Mouse (Mus musculus) telencephalon, adult 2 months (tissue): ENCODE results near the gene Pde7b.
"Not testable (repeated sequence)": the region's sequence is repeated elsewhere in the genome, so short reads cannot be mapped to it uniquely, and the experiment has no call there.

Source experiments
- DNase-seq: peaks from one replicate; pipeline ENCODE4 v3.0.0-alpha.2; 2011; ENCODE audit warnings: low read depth, low spot score

Pde7b gene

DNA sequence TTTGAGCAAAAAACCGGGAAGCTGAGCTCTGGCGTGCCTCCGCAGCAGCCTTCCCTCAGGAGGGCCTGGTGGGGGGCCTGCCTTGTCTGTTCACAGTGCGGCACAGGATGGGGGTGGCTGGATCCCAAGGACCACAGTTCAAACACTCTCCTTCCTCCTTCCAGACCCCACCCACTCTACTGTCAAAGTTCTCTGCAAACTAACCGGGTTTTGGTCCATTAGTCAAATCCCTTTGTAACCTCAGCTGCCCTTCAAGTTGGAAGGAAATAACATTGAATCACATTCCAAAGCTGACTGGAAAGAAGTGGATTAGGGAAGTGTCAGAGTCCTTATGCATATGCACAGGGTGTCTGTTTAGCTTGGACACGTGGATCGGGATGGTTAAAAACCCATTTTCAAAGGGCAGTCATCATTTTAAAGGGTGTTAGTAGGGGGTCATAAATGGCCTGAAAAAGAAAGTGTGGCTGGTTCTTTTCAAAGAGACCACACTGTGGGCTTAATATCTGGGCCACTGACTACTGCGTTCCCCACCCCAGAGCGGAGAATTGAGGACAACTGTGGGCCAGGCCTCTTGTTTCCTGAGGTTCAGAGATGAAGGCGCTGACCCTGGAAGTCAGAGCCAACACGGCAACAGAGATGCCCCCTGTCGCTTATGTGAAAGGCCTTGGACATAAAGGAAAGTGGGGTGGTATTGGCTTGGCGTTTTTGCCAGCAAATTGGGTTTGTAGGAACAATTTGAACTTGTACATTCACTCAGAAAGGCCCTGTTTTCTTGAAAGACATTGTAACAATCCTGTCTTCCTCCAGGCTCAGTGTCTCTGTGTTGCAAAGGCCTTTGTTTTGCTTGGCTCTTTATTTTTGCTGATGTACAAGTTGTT, 175.8 kb downstream of the Pde7b start:
- no peak for DNase-seq

DNA sequence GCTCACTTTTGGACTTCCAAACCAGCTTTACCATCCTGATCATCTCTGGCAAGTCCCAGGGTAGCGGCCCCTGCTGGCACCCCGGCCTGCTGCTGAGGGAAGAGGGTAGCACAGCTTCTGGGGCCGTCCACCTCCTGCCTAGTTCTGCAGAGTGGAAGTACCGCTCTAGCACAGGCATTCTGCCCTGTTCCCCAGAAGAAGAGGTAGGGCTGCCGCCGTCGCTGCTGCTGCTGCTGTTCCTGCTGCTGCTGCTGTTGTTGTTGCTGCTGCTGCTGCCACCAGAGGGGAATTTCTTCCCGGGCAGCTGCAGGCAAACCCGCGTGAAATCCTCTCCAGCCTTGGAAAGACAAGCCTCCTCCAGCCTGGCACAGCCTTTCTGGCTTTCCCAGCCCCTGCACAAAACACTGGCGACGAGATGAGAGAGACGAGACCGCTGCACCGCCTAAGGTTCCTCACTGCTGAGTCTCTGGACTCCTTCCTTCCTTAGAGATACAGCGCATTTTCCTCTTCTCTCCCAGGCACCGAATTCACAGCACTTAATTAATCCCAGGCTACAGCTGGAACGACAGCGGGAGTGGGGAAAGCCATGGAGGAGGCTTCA, 176.8 kb downstream of the Pde7b start:
- DNase-seq, result peak; percentile 16

DNA sequence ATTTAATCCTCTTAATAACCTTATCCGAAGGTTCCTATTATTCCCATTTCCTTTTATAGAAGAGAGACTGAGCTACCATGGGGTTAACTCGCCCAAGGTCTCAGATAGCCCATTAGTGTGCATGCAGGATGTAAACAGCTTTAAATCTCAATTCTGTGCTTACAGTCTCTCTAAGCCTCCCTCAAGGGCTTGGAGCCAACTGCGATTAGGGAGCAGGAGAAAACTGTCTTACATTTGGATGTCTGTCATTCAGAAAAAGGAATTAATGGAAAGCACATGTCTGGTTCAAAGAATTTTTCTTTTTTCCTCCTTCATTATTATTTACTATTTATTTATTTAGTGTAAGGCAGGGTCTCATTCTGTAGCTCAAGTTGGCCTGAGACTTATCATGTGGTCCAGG, 181.8 kb downstream of the Pde7b start:
- DNase-seq, result no peak

DNA sequence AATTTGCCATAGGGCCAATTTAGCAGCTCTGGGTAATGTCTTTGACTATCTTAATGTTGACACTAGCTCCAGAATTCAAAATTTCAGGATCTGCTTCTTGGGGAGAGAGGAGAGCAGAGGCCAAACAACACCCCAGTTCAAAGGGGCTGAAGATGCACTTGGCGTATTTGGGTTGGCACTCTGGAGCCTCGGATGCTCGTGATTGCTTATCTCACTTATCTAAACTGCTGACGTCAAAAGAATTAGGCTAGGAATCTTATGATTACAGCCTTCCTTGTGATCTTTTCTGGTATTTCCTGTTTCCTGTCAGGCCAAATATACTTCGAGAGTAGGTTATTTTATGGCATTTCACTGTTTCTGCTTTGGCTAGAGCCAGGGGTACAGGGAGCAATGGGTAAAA, 191.1 kb downstream of the Pde7b start:
- no peak for DNase-seq

DNA sequence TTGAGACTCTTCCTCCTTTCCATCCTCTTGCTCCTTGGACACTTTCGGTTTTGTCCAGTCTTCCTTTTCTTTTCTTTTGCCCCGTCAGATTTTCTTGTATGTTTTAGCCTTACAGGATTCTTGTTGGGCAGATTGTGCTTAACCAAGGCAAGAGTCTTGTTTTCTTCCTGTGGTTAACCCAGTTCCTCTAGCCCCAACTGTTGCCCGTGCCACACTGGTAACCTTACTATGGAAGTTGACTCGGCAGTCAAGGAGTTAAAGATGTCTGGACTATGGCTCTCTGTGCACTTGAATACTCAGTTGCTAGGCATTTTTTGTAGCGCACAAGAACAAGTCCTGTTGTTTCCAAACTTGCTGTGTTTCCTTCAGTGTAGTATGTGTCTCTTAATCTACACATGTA, 193.0 kb downstream of the Pde7b start:
- DNase-seq, result no peak

DNA sequence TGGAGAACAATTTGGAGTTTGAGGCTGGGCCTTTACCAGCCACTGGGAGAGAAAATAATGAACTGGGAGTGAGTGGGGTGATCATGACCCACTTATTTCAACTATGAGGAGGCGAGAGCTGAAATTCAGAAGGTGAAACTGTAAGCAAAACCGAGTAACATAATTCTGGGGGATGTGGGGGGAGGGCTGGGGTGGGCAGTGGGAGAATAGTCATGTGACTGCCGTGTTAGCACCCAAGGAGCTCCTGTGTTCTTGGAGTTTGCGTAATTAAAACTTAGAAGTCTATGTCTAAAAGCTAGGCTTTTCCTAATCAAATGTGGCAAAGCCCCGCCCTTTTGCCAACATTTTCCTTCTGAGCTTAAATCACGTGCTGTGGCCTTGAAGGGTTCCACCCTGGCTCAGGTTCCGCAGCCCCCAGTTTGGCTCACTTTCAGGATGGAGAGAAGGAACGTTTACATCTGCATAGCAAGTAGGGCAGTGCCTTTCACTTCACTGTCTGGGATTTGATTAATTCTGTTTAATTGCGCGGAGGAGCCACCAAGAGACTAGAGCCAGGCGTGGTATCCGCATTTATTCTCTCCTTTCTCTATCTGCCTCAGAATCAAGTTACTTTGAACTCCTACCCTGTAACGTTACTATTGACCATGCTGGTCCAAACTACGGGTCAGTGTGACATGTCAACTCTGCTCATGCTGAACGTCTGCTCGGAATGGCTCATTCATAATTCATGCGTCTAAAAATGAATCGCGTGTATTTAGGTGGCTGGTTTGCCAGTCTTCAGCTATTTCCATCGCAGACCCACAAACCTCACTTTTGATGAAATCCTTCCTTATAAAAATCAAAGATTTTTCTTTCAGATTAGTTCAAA, 196.1 kb downstream of the Pde7b start:
- peak; percentile 18 for DNase-seq

DNA sequence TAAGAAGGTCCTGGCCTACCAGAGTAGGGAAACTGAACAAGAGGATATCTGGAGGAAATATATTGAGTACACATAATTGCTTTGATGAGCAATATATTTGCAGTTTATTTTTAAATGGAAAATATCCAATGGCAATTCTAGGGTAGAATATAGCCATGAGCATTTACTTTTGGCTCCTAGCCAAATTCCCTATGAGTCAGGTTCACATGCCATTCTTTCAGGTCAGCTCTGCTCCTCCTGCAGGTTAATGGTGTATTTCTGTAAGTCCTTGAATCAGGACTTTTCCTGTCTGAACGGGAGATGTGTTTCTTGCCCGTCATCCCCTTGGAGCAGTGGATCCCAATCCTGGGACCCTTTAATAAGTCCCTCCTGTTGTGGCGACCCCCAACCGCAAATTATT, 197.1 kb downstream of the Pde7b start:
- DNase-seq, result no peak

DNA sequence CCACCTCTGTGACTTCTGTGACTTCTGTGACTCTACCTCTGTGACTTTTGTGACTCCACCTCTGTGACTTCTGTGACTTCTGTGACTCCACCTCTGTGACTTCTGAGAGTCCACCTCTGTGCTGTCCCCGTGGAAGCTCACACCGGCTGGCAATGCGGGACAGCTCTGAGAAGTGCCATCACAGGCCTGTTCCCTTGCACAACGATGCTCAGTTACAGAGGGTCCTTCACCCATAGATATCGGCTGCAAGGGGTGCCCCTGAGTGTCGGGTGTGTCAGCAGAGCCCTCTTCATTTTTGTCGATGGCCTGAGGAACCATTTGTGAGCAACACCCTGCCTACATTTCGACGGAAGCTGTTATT, 206.4 kb downstream of the Pde7b start:
- DNase-seq, result no peak

DNA sequence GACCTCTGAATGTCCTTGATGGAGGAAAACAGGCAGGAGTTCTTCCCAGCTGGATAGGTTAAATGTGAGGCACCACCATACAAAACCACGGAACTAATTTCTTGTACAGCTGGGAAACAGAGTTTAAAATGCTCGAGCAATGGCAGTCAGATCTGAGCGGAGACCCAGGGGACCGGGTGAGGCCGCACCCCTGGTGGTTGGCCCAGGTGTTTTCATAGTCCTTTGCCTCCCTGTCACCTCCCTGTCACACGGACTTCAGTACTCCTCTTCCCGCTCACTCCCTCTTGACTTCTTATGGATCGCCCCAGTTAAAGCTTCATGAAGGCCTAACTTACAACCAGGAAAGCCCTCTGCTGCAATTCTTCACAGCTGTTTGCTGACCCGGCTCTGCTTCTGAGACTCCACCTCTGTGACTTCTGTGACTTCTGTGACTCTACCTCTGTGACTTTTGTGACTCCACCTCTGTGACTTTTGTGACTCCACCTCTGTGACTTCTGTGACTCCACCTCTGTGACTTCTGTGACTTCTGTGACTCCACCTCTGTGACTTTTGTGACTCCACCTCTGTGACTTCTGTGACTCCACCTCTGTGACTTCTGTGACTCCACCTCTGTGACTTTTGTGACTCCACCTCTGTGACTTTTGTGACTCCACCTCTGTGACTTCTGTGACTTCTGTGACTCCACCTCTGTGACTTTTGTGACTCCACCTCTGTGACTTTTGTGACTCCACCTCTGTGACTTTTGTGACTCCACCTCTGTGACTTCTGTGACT, 206.9 kb downstream of the Pde7b start:
- not testable (repeated sequence) for DNase-seq

DNA sequence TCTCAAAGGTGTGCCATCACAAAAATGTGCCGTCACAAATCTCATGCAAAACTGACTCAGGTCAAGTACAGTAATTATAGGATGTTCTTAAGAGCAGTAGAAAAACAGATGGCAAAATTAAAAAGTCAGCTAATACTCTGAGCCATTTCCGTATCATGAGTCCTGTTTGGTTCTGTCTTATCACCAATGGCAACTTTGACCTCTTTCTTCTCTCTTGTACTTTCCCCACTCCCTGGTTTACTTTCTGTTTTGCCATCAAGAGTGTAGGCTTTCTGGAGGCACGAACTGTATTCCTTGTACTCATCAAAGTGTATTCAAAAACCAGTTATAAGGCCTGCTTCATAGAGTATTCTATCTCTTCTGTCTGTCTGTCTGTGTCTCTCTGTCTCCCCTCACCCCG, 211.0 kb downstream of the Pde7b start:
- no peak for DNase-seq

DNA sequence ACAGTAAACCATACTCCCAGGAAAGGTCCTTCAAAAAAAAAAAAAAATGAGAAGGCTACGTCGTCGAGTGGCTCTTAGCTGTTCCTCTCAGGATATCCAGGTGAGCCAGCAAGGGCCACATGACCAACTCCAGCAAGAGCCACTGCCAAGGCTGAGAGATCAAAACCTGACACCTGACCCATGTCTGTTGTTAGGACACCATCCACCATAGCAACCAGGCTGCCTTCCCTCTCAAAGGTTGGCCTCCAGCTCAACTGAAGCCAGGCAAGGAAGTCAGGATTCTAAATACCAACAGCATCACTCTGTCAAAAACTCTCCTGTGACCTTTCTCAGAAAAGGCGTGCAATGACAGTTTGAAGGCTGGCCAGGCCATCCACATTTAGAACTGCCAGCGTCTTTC, 211.4 kb downstream of the Pde7b start:
- no peak for DNase-seq

DNA sequence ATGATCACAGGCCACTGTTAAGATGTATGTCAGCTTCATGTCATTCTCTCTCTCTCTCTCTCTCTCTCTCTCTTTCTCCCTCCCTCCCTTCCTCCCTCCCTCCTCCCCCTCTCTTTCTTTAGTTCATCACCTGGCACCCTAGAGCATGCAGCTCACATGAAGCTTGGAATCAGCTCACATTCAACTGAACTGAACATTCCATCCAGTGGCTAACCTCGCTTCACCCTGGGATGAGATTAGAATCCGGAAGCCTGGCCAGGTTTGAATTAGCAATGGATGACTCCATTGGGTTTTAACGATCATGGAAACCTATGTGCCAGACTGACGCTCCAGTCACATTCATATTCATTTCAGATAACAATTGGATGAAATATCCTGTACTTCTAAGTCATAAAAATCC, 215.1 kb downstream of the Pde7b start:
- DNase-seq, result no peak

DNA sequence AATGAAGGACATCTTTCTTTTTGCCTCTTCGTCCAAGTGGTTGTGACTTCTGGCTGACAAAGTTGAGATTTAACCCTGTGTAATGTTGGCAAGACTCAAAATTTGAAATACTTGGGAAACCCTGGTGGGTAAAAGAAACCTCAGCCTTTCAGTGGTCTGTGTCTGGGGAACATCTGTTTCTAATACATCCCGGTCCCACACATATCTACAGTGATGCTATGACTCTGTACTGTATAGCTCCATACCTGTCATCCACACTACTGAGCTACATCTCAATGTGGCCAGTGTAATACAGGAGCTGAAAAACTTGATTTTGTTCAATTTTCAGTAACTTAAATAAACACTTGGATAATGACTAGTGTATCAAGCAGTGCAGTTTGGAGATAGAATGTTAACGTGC, 216.4 kb downstream of the Pde7b start:
- no peak for DNase-seq

DNA sequence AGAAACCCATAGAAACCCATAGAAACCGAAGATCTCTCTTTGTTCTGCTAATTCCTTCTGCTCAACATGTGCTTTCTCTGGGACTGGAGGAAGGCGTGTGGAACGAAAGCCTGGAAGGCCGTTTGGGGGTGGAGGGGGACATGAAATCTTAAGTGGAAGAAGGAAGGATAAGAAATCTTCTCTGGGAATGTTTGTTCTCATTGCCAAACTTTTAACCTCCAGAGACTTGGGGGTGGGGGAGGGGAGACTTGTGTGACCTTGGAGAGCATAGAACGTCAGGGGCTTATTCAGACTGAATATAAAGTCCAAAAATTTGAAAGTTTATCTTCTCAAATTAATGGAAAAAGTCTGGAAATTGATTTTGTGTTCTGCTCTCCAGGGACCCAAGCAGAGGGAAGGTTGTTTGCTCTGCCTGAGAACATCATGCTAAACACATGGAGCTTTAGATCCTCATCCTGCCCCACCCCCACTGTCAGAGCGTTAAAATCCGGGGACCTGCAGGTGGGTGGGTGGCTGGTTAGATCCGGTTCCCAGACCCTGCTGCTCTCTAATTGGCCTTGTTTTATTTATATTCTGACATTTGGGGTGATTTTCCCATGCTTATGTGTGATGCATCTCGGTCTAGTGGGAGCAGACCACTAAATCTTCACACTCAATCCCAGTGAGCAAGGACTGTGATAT, 217.0 kb downstream of the Pde7b start:
- no peak for DNase-seq

DNA sequence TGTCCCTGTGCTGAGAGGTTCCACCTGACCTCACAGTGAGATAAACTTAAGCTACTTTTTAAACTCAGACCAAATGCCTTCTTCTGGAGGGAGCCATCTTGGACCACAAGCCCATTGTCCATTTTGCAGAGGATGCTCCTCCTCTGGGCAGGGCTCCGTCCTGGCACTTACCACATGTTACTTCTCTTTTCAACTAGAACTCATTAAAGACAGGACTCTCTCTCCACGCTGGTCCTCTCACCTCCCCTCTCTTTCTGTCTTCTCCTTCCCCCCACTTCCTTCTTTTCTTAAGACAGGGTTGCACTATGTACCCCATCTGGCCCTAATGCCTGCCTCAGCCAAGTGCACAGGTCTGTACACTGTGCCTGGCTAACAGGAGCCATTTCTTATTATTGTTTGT, 217.8 kb downstream of the Pde7b start:
- DNase-seq, result no peak

DNA sequence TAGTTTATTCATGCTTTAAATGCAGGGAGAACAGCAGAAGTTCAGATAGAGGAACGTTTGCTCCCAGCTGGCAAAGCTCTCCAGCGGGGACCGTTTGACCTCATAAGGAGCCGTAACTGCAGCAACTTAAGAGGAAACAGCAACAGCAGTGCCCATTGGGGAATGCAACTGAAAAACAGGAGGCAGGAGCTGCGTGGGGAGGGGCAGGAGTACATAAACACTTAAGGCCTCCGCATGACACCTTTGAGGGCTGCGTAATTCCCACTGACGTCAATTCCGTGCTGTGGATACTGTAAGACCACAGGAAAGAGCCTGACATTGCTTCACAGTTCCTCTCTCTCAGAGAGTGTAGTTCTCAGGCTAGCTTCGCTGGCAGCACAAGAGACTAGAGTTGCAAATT, 219.4 kb downstream of the Pde7b start:
- DNase-seq, result no peak

DNA sequence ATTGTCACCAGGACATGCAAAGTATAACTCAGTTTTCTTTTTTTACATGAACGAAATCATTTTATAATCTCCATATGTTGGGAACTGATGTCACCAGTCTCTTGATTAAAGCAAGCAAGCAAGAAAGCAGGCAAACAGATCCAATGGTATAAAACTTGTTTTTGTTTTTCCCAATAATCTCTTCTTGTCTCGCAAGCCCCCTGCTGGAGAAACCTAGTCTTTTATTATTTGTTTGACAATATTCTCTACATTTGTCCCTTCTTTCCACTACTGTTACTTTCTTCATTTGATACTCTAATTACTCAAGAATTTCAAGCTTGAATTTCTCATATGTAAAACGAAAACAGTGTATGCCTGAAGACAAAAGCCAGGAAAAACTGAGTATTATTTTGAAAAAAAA, 220.1 kb downstream of the Pde7b start:
- DNase-seq, result no peak

DNA sequence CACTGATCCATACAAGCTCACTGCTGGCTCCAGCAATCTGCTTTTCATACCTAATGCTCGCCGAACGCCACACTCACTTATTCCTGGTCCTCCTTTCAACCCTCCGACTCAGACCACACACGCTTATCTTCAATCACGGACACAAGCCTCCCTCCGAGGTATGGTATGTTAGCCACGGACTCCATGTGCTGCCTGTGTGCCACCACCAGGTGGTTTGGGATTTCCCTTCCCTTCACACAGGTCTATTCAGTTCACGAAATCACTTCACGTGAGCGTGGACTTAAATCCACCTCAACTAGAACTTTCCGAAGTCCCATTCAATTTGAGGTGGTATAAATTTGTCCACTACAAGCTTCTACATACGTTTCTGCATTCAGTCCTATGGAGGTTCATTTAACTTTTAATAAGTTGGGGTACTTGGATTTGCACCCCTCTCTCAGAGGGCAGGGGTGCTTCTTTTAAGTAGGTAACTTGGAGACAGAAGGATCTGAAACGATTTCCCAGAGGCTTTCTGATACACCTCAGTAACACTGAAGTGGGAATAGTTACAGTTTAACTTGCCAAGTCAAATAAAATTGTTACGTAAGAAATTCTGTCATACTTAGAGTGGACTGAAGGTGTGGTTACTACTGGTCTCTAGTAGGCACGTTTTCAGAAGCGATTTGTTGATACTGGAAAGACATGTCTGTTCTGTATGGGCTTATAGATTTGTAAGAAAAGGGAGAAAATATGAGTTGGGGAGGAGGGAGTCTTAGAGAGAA, 221.4 kb downstream of the Pde7b start:
- DNase-seq, result no peak

DNA sequence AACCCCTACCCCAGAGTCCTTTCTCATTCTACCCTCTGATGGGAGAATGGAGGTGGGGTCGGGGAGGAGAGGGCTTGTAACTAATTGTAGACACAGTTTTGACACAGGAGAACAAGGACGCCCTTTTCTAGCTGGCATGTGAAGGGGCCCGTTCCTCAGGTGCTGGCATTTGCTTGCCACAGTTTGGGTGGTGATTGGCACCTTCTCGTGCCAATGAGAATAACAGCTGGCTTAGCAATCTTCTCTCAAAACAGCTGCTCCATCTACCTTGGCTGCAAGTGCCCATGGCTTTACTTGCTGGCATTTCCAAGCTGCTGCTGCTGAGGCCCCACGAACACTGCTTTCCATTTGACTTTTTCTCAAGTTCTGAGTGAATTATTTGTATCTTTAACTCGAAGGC, 223.7 kb downstream of the Pde7b start:
- DNase-seq, result no peak

DNA sequence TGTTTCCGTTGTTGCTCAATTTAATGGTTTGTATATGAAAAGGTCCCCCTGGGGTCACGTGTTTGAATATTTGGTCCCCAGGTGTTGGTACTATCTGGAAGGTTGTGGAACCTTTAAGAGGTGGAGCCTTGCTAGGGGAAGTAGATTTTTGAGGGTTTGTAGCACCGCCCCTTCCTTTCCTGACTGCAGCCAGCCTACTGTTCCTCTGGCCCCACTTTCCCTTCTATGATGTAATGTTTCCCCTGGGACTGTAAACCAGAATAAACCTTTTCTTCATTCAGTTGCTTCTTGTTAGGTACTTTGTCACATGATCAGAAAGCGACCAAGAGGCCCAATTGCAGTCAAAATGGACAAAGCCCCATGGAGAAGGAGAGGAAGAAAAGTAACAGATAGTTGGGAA, 229.8 kb downstream of the Pde7b start:
- DNase-seq, result no peak
